Mouse (Mus musculus) spleen, adult 2 months (tissue): Measurements from ENCODE around the gene Tmem50a.

Experiments
- CTCF ChIP-seq: fragments of 200-500 bp; IDR thresholded peaks from 2 replicates; pipeline ENCODE4 v1.5.1; 2011; ENCODE audit warnings: mild to moderate bottlenecking, inconsistent platforms; ENCODE audit not compliant: insufficient read depth, insufficient read length, insufficient replicate concordance; ENCODE audit errors: extremely low read depth
- POLR2A ChIP-seq: fragments of 200-500 bp; IDR thresholded peaks from 2 replicates; pipeline ENCODE4 v1.6.1; 2011; ENCODE audit warnings: low read depth, low read length, inconsistent platforms

GRCm38 (mm10) chr4:134930684-134931481, 16.1 kb upstream of the Tmem50a start, which contains the start of gene Syf2:
- TF ChIP-seq CTCF, result no peak
- TF ChIP-seq POLR2A, result no peak; the same call in 1 of the 2 replicates
